Mouse (Mus musculus) midbrain, postnatal 0 days (tissue): ENCODE results near the gene Spice1. TPM values are rescaled to one million over a fixed set of nuclear protein-coding genes. Genes with fewer than 3 reads are reported as not detected.

Experiments used
- ATAC-seq: fragments of 200-750 bp; cut with Nextera tagmentation; 2 replicates; pipeline ENCODE4 v1.8.0; 2017; ENCODE audit warnings: moderate number of reproducible peaks, mild to moderate bottlenecking, moderate TSS enrichment, moderate library complexity; ENCODE audit not compliant: low FRiP score
- DNase-seq: peaks from one replicate; pipeline ENCODE4 v3.0.0-alpha.2; 2015; ENCODE audit warnings: low spot score
- H3K27ac ChIP-seq: fragments of 300-500 bp; sonication (generic); 2 replicates; pipeline ENCODE4 v1.5.1; 2014; ENCODE audit warnings: low read depth, mild to moderate bottlenecking, low read length, mixed read lengths
- H3K27me3 ChIP-seq: fragments of 300-500 bp; sonication (generic); 2 replicates; pipeline ENCODE4 v1.6.1; 2014; ENCODE audit warnings: low read length, control low read depth, mixed read lengths; ENCODE audit not compliant: insufficient read depth
- H3K36me3 ChIP-seq: fragments of 300-500 bp; sonication (generic); 2 replicates; pipeline ENCODE4 v1.6.1; 2014; ENCODE audit warnings: low read length, control low read depth, mixed read lengths; ENCODE audit not compliant: insufficient read depth
- H3K4me1 ChIP-seq: fragments of 300-500 bp; sonication (generic); 2 replicates; pipeline ENCODE4 v1.6.1; 2014; ENCODE audit warnings: mild to moderate bottlenecking, control low read depth, antibody characterized with exemption, low read length, mixed read lengths; ENCODE audit not compliant: insufficient read depth
- H3K4me2 ChIP-seq: fragments of 300-500 bp; sonication (generic); 2 replicates; pipeline ENCODE4 v1.6.1; 2014; ENCODE audit warnings: low read depth, mild to moderate bottlenecking, low read length, mixed read lengths; ENCODE audit not compliant: poor library complexity, severe bottlenecking
- H3K4me3 ChIP-seq: fragments of 300-500 bp; sonication (generic); 2 replicates; pipeline ENCODE4 v1.5.1; 2014; ENCODE audit warnings: low read depth, mild to moderate bottlenecking, low read length, moderate library complexity
- H3K9ac ChIP-seq: fragments of 300-500 bp; sonication (generic); replicated peaks from 2 replicates; pipeline ENCODE4 v1.6.1; 2014; ENCODE audit warnings: mild to moderate bottlenecking, low read length, moderate library complexity, mixed read lengths; ENCODE audit not compliant: poor library complexity, severe bottlenecking
- H3K9me3 ChIP-seq: fragments of 300-500 bp; sonication (generic); 2 replicates; pipeline ENCODE4 v1.6.1; 2016; ENCODE audit warnings: low read length, control low read depth
- CTCF ChIP-seq: IDR thresholded peaks from 2 replicates; pipeline ENCODE4 v1.5.1; 2016; ENCODE audit warnings: antibody characterized with exemption, mild to moderate bottlenecking
- WGBS: fragments of 180-500 bp; shearing (Covaris S2); extraction: QIAGEN DNeasy Blood & Tissue Kit; methylation state at CpG from one replicate; pipeline ENCODE4 v1.1.7; 2014; 5-methylcytosine and 5-hydroxymethylcytosine counted together
- polyA plus RNA-seq: library from polyadenylated mRNA; unstranded; fragments of >200 nt; fragmentation: Nextera tagmentation; extraction: Ambion mirVana; gene quantifications from 2 replicates; pipeline ENCODE4 v1.2.1, GENCODE M21; 2015
- total RNA-seq: library from RNA; depleted of rRNA; stranded (reverse); fragments of >200 nt; gene quantifications from 2 replicates; pipeline ENCODE4 v1.2.3, GENCODE M21; 2014

Spice1 gene
- total and polyA plus RNA-seq, 2 experiments from 2014 or later, result 10.9 to 14.0 TPM

GRCm38 (mm10) chr16:44331671-44331994 lies 15.3 kb upstream of the Spice1 start:
- Histone ChIP-seq H3K36me3 (no peaks in the 10 kb centered on the region), H3K4me3 (peak overlapping the region; percentile 69), H3K4me2 (peak overlapping the region; percentile 96), H3K27ac (peak overlapping the region; percentile 62), H3K9ac (peak overlapping the region; percentile 70), H3K27me3 (0 out of 2 replicates have a peak, but pooled peaks cover 3% of the 10 kb centered on the region), H3K9me3 (no peaks in the 10 kb centered on the region), H3K4me1 (peaks cover 4% of the 10 kb centered on the region; the same call in 1 of the 2 replicates)
- TF ChIP-seq CTCF, result no peak
- DNase-seq, result no peak
- ATAC-seq, result no peak
- 10% methylated on average over 6 of the region's 6 CpGs for WGBS

- peak overlapping the region; percentile 62 for H3K27ac ChIP-seq
- H3K4me3 ChIP-seq, result peak overlapping the region; percentile 69
- TF ChIP-seq CTCF, result no peak
- WGBS, result under 1% methylated on average over 60 of the region's 60 CpGs
- H3K36me3 ChIP-seq, result no peaks in the 10 kb centered on the region
- H3K4me1 ChIP-seq, result peaks cover 4% of the 10 kb centered on the region; the same call in 1 of the 2 replicates
- 0 out of 2 replicates have a peak, but pooled peaks cover 3% of the 10 kb centered on the region for H3K27me3 ChIP-seq
- peak overlapping the region; percentile 96 for H3K4me2 ChIP-seq
- peak; percentile 28 for DNase-seq
- H3K9ac ChIP-seq, result peak overlapping the region; percentile 70
- H3K9me3 ChIP-seq, result no peaks in the 10 kb centered on the region
- peak; percentile 73 for ATAC-seq
Observed at GRCm38 (mm10) chr16:44331995-44332860, 14.7 kb upstream of the Spice1 start.

- DNase-seq, result peak; percentile 24
- Histone ChIP-seq H3K36me3 (no peaks in the 10 kb centered on the region), H3K4me3 (peak within 1 kb of the TSS; percentile 69), H3K27ac (peak within 1 kb of the TSS; percentile 62), H3K9me3 (no peaks in the 10 kb centered on the region), H3K4me1 (peaks cover 4% of the 10 kb centered on the region; the same call in 1 of the 2 replicates), H3K9ac (peak within 1 kb of the TSS; percentile 70), H3K27me3 (0 out of 2 replicates have a peak, but pooled peaks cover 3% of the 10 kb centered on the region), H3K4me2 (peak within 1 kb of the TSS; percentile 96)
- 0 out of 2 replicates have a peak, but pooled peaks have one; percentile 2 for TF ChIP-seq CTCF
- WGBS, result 5% methylated on average over 15 of the region's 15 CpGs
- no peak for ATAC-seq
Observed at GRCm38 (mm10) chr16:44332861-44333284, 14.0 kb upstream of the Spice1 start, which contains the start of gene Sidt1. Gene Sidt1 (minus strand): TSS chr16:44333196.

- DNase-seq, result no peak
- Histone ChIP-seq H3K9ac (no peak overlapping the region), H3K36me3 (no peaks in the 10 kb centered on the region), H3K4me2 (no peak overlapping the region), H3K4me1 (no peaks in the 10 kb centered on the region), H3K4me3 (no peak overlapping the region), H3K9me3 (no peaks in the 10 kb centered on the region), H3K27me3 (0 out of 2 replicates have a peak, but pooled peaks cover 3% of the 10 kb centered on the region), H3K27ac (no peak overlapping the region)
- TF ChIP-seq CTCF, result no peak
- no peak for ATAC-seq
Observed at GRCm38 (mm10) chr16:44337541-44337940, 9.4 kb upstream of the Spice1 start.

- DNase-seq, result no peak
- Histone ChIP-seq H3K4me2 (no peak overlapping the region), H3K9me3 (no peaks in the 10 kb centered on the region), H3K36me3 (no peaks in the 10 kb centered on the region), H3K27me3 (no peaks in the 10 kb centered on the region), H3K4me3 (no peak overlapping the region), H3K9ac (no peak overlapping the region), H3K4me1 (no peaks in the 10 kb centered on the region), H3K27ac (no peak overlapping the region)
- TF ChIP-seq CTCF, result no peak
- ATAC-seq, result no peak
- 84% methylated on average over 4 of the region's 4 CpGs for WGBS
Observed at GRCm38 (mm10) chr16:44349801-44350397, 3.0 kb downstream of the Spice1 start.

- DNase-seq, result no peak
- H3K4me2 ChIP-seq, result no peak overlapping the region
- no peak overlapping the region for H3K9ac ChIP-seq
- H3K36me3 ChIP-seq, result 0 out of 2 replicates have a peak, but pooled peaks cover 3% of the 10 kb centered on the region
- no peaks in the 10 kb centered on the region for H3K4me1 ChIP-seq
- H3K27me3 ChIP-seq, result no peaks in the 10 kb centered on the region
- 75% methylated on average over 7 of the region's 7 CpGs for WGBS
- TF ChIP-seq CTCF, result no peak
- no peak overlapping the region for H3K27ac ChIP-seq
- H3K9me3 ChIP-seq, result no peaks in the 10 kb centered on the region
- no peak for ATAC-seq
- no peak overlapping the region for H3K4me3 ChIP-seq
Observed at GRCm38 (mm10) chr16:44356291-44356690, 9.4 kb downstream of the Spice1 start.
